Mouse (Mus musculus) activated CD4-positive, CD25-positive, alpha-beta regulatory T cell, adult 4 months (primary cell): ENCODE results near the gene Cfap45. TPM values are rescaled to one million over a fixed set of nuclear protein-coding genes. Genes with fewer than 3 reads are reported as not detected.

ENCODE experiments used
- ATAC-seq: one replicate; pipeline ENCODE4 v1.8.0; 2017
- polyA plus RNA-seq, 2 experiments: library from polyadenylated mRNA; unstranded; fragments of 100-300 nt; shearing (Covaris generic); gene quantifications; one replicate each; pipeline ENCODE4 v1.2.1; 2017

Cfap45 gene
- polyA plus RNA-seq, 2 experiments from 2014 or later = 0.09 to 0.75 TPM

DNA sequence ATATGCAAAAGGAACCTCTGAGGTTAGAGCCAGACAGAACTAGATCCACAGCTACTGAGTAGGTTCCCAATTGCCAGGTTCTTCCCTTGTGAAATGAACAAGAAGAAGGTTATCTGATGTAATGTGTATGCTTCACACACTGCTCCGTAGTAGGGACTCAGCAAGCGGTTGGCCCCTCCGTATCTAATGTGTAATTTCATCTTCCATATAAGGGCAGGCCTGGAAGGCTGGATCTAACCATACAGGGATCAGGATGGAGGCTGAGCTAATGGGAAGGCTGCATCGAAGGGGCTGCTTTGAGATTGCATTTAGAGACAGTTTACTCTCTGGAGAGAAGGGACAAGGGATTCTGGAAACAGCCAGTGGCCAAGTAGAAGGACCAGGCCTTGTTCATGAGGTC lies 47.2 kb downstream of the Cfap45 start:
- no peak for ATAC-seq

DNA sequence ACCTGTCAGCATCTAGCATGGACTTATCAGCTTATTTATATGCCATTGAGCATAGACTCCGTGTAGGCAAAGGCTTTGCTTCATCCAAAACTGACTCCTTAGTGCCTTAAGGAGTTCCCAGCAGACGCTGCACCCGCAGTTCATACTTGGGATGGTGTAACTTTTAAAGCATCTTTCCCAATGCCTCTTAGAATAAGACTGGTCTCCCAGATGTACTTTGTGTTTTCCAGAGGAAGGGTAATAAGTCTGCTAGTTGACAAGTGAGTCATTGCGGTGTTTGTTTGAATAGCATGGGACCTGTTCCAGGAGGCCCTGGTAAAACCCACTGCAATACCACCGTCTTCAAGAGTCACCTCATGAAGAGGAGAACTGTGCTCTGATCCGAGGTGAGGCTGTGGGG lies 59.5 kb downstream of the Cfap45 start:
- ATAC-seq = no peak

DNA sequence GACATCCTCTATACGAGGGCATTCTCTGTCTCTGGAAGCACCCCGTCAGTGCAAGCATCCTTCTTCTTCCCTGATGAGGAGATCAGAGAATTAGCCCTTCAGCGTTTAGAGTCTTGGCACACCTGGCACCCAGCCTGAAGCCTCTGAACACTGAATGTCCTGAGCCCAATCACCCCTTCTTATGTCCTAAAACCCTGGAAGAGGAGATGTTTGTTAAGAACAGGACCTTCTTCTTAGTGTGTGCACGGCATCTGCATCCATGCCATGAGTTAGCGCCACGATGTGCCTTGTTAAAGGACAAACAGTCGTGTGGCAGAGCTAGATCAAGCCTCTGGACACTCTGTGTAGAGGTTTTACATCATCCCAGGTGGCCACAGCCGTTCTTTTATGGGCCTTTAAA lies 61.8 kb downstream of the Cfap45 start:
- no peak for ATAC-seq

DNA sequence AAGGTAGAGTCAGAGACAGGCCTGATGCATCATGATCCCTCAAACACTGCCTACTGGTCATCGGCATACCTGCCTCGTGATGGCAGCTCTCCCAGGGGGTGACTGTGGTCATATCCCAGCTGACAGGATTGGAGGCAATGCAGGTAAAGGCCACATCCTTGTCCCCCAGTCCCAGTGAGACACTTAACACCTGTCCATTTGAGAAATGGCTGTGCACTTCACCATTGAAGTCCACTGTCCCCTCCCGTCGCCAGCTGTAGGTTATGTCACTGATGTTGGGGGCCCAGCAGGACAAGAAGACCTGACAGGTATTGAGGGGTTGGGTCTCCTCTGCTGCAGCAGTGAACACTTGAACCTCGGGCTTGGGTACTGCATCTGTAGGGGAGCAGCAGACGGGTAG lies 63.7 kb downstream of the Cfap45 start:
- ATAC-seq = no peak

DNA sequence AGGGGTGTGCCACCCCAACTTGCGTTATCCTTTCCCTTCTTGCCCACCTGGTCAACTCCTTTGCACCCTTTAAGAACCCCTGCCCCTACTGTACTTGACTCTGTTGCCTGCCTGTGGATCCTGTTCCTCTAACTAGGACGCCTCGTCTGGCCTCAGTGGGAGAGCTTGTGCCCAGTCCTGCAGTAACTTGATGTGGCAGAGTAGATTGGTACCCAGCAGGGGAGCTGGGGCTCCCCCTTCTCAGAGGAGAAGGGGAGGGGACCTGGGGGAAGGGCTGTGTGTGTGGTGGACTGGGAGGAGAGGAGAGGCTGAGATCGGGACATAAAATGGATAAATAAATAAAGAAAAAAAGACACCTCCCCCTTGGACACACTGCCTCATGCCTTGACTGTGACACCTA lies 64.4 kb downstream of the Cfap45 start:
- no peak for ATAC-seq

DNA sequence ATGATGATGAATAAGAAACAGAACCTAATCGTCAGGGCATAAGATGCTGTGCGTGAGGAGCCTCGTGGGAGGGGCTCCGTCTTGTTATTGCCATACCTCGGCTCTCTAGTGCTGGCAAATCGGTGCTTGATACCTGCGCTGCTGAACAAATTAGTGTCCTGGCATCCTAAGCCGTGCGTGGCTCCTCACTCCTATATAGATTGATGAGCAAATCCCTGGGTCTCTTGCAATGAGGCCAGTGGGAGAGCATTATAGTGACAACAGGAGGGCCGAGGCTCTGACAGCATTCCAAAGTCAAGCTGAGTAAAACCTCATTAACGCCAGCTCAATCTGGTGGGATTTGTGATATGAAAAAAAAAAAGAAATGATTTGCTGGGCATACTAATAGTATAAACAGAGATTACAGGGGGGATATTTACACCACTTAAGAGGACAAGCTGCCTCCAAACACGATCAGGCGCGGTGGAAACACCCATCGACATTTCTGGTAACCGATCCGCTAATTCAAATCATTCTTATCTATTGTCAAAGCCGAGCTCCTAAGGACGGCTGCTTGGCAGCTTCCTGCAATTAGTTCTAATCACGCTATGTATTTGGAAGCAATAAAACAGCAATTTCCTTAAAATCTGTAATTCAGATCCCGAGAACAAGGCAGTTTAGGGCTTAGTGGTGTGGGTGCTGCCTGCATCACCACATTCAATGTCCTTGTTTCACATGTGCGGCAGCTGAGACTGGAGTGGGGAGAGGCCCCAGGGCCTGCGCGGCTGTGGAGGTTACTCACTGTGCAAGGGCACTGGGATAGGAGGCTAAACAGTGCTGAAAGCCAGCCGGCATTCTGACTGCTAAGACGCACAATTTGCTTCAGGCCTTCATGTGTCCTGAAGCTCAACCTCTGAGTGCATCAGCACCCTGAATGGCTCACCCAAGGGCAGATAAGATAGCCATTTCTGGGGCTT lies 65.3 kb downstream of the Cfap45 start:
- ATAC-seq = no peak

DNA sequence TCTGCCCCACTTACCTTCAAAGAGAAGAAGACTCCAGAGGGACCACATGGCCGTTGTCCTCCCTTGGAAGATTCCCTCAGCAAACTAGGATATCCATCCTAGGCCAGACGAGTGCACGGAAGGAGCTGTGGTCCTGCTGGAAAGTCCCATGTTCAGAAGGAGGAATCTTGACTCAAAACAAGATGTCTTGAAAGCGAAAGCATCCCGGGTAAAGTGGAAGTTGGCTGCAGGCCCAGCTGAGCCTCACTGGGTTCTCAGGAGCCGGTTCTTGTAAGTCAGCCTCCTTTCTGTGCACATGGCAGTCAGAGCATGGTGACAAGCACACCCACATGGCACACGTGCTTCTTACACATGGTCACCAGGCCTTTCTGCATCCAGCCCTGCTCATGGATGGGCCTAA lies 69.8 kb downstream of the Cfap45 start, which contains the start of gene Slamf8:
Slamf8 (minus strand) TSS at position 184 of the 400 bp plus-strand sequence.
- peak; percentile 36 for ATAC-seq

DNA sequence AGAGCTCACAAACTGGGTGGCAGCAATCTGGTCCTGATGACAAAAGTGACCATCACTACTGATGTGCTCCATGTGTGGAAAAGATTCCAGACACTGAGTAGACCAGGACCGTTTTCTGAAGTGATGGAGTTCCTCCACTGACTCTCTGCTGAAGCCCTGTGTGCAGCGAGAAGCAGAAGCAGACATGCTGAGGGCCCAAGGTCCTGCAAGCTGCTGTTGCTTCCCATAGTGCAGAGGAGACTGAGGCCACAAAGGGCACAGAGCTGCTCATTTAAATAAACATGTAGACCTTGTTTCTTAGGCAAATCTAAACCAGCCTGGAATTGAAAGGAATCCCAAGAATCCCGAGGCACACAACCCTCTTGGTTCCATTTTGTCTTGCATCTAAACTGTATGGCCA lies 72.7 kb downstream of the Cfap45 start:
- ATAC-seq = no peak

DNA sequence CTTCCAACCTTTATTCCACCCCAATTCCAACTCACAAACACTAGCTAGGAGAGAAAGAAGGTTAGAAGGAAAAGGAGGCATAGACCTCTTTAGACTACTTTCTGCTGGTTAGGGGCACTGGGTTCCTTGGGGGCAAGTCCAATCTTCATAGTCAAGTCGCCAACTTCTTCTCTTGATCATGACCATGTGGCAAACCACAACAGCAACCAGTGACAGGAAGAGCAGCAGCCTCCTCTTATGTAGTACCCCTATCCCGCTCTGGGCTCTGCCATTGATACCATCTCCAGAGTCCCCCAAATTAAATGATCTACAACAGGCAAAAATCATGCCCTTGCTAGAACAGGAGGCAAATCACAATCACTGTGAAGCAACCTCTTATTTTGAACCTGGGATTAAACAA lies 73.4 kb downstream of the Cfap45 start:
- ATAC-seq = no peak

DNA sequence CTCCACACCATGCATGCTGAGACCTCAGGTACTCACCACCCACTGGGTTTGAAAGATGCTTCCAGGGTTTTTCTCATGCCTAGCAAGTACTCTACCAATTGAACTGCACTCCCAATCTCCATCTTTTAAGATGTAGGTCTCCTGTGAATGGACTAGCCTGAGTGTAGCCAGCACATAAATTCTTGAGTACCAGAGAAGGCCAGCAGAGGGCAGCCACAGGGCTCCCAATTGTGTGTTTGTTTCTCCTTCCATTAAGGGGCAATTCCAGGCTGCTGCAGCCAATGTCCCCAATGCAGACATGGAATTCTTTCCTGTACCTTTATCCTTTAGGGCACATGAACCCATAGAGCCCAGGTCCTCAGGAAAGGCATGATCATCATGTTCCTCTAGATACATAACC lies 73.9 kb downstream of the Cfap45 start:
- ATAC-seq = no peak

Other genes starting within 250 kb of the Cfap45 start
- under 1 TPM; 0.08 to 0.12 TPM for gene Atp1a2, start 222.7 kb upstream of the Cfap45 start, polyA plus RNA-seq
- under 1 TPM in 1 of 2 experiments, not detected in 1; 0.08 TPM for gene Kcnj9, start 191.5 kb upstream of the Cfap45 start, polyA plus RNA-seq
- under 1 TPM in 1 of 2 experiments, not detected in 1; 0.15 TPM for gene Kcnj10, start 179.6 kb upstream of the Cfap45 start, polyA plus RNA-seq
- 1 to 10 TPM; 5.6 to 7.3 TPM for gene Pigm, start 144.3 kb upstream of the Cfap45 start, polyA plus RNA-seq
- under 1 TPM in 1 of 2 experiments, not detected in 1; 0.25 TPM for gene Slamf9, start 45.4 kb upstream of the Cfap45 start, polyA plus RNA-seq
- gene Igsf9, start 39.0 kb upstream of the Cfap45 start, polyA plus RNA-seq = not detected
- gene Tagln2, start 20.8 kb upstream of the Cfap45 start, polyA plus RNA-seq = 100 to 1,000 TPM; 319 to 387 TPM
- not detected for gene Vsig8, start 35.1 kb downstream of the Cfap45 start, polyA plus RNA-seq
- under 1 TPM in 1 of 2 experiments, not detected in 1; 0.29 TPM for gene Slamf8, start 69.8 kb downstream of the Cfap45 start, polyA plus RNA-seq
- gene Fcrl6, start 81.8 kb downstream of the Cfap45 start, polyA plus RNA-seq = not detected
- 1 to 10 TPM; 5.3 to 5.7 TPM for gene Dusp23, start 112.2 kb downstream of the Cfap45 start, polyA plus RNA-seq
- not detected for gene Crp, start 177.3 kb downstream of the Cfap45 start, polyA plus RNA-seq